Mouse (Mus musculus) kidney, postnatal 0 days (tissue): Measurements from ENCODE around the gene Gm44502. TPM values are rescaled to one million over a fixed set of nuclear protein-coding genes. Genes with fewer than 3 reads are reported as not detected.

Source experiments
- ATAC-seq: fragments of 200-750 bp; cut with Nextera tagmentation; replicated peaks from 2 replicates; pipeline ENCODE4 v1.8.0; 2017; ENCODE audit warnings: low read depth, moderate number of reproducible peaks, moderate TSS enrichment, moderate library complexity; ENCODE audit not compliant: low FRiP score
- DNase-seq: peaks from one replicate; pipeline ENCODE4 v3.0.0-alpha.2; 2016; ENCODE audit warnings: low spot score
- H3K27ac ChIP-seq: fragments of 300-500 bp; sonication (generic); 2 replicates; pipeline ENCODE4 v1.5.1; 2014; ENCODE audit warnings: mild to moderate bottlenecking
- H3K27me3 ChIP-seq: fragments of 300-500 bp; sonication (generic); 2 replicates; pipeline ENCODE4 v1.6.1; 2014; ENCODE audit warnings: low read length, mixed read lengths; ENCODE audit not compliant: insufficient read depth
- H3K36me3 ChIP-seq: fragments of 300-500 bp; sonication (generic); 2 replicates; pipeline ENCODE4 v1.6.1; 2014; ENCODE audit warnings: low read length, mixed read lengths; ENCODE audit not compliant: insufficient read depth
- H3K4me1 ChIP-seq: fragments of 300-500 bp; sonication (generic); replicated peaks from 2 replicates; pipeline ENCODE4 v1.6.1; 2014; ENCODE audit warnings: antibody characterized with exemption, low read length, mixed read lengths; ENCODE audit not compliant: insufficient read depth
- H3K4me2 ChIP-seq: fragments of 300-500 bp; sonication (generic); 2 replicates; pipeline ENCODE4 v1.6.1; 2014; ENCODE audit warnings: mild to moderate bottlenecking, low read length, moderate library complexity, mixed read lengths
- H3K4me3 ChIP-seq: fragments of 300-500 bp; sonication (generic); replicated peaks from 2 replicates; pipeline ENCODE4 v1.5.1; 2014; ENCODE audit warnings: low read depth, low read length
- H3K9ac ChIP-seq: fragments of 300-500 bp; sonication (generic); 2 replicates; pipeline ENCODE4 v1.6.1; 2014; ENCODE audit warnings: low read depth, low read length
- H3K9me3 ChIP-seq: fragments of 300-500 bp; sonication (generic); replicated peaks from 2 replicates; pipeline ENCODE4 v1.6.1; 2016; ENCODE audit warnings: low read length, inconsistent platforms, mixed read lengths
- CTCF ChIP-seq: IDR thresholded peaks from 2 replicates; pipeline ENCODE4 v1.5.1; 2016; ENCODE audit warnings: antibody characterized with exemption, low read depth, mild to moderate bottlenecking, moderate library complexity
- WGBS: fragments of 180-500 bp; shearing (Covaris S2); extraction: QIAGEN DNeasy Blood & Tissue Kit; methylation state at CpG from one replicate; pipeline ENCODE4 v1.1.7; 2014; 5-methylcytosine and 5-hydroxymethylcytosine counted together
- polyA plus RNA-seq: library from polyadenylated mRNA; unstranded; fragments of >200 nt; fragmentation: Nextera tagmentation; extraction: Ambion mirVana; gene quantifications from 2 replicates; pipeline ENCODE4 v1.2.1, GENCODE M21; 2015

Gm44502 gene
- polyA plus RNA-seq, 1 experiment from 2014 or later, result not detected

- Histone ChIP-seq H3K4me2 (peak overlapping the region; percentile 62), H3K27me3 (peaks cover 36% of the 10 kb centered on the region), H3K27ac (no peak overlapping the region), H3K4me3 (peak overlapping the region; percentile 39), H3K9ac (peak overlapping the region; percentile 24; the same call in 1 of the 2 replicates), H3K36me3 (no peaks in the 10 kb centered on the region), H3K9me3 (no peaks in the 10 kb centered on the region), H3K4me1 (peaks cover 25% of the 10 kb centered on the region)
- no peak for ATAC-seq
- no peak for TF ChIP-seq CTCF
- no peak for DNase-seq
- whole genome bisulfite sequencing, result 12% methylated on average over 46 of the region's 46 CpGs
Measured at GRCm38 (mm10) chr15:89377938-89378828, 51.3 kb downstream of the Gm44502 start.

- Histone ChIP-seq H3K27me3 (peaks cover 36% of the 10 kb centered on the region), H3K4me1 (peaks cover 33% of the 10 kb centered on the region), H3K4me2 (peak overlapping the region; percentile 25; the same call in 1 of the 2 replicates), H3K36me3 (no peaks in the 10 kb centered on the region), H3K9ac (no peak overlapping the region), H3K9me3 (no peaks in the 10 kb centered on the region), H3K4me3 (no peak overlapping the region), H3K27ac (no peak overlapping the region)
- TF ChIP-seq CTCF, result no peak
- DNase-seq (peak; percentile 3), ATAC-seq (no peak)
- 6% methylated on average over 18 of the region's 18 CpGs for WGBS
Measured at GRCm38 (mm10) chr15:89377362-89377761, 52.1 kb downstream of the Gm44502 start.

GRCm38 (mm10) chr15:89376957-89377356 is 52.5 kb downstream of the Gm44502 start, which contains the start of gene Tymp:
Gene Tymp, minus strand, starts transcription at chr15:89377039.
- WGBS, result 23% methylated on average over 16 of the region's 16 CpGs
- Histone ChIP-seq H3K9ac (no peak within 1 kb of the TSS), H3K27ac (no peak within 1 kb of the TSS), H3K36me3 (peaks cover 3% of the 10 kb centered on the region), H3K4me1 (peaks cover 33% of the 10 kb centered on the region), H3K4me2 (peak within 1 kb of the TSS; percentile 25; the same call in 1 of the 2 replicates), H3K9me3 (no peaks in the 10 kb centered on the region), H3K27me3 (peaks cover 36% of the 10 kb centered on the region), H3K4me3 (no peak within 1 kb of the TSS)
- DNase-seq (no peak), ATAC-seq (no peak)
- TF ChIP-seq CTCF, result no peak

GRCm38 (mm10) chr15:89376040-89376439 is 53.5 kb downstream of the Gm44502 start:
- WGBS, result 87% methylated on average over 7 of the region's 7 CpGs
- Histone ChIP-seq H3K4me1 (peaks cover 33% of the 10 kb centered on the region), H3K4me3 (no peak overlapping the region), H3K27ac (no peak overlapping the region), H3K4me2 (no peak overlapping the region), H3K9me3 (no peaks in the 10 kb centered on the region), H3K27me3 (peaks cover 36% of the 10 kb centered on the region), H3K9ac (no peak overlapping the region), H3K36me3 (peaks cover 12% of the 10 kb centered on the region)
- ATAC-seq (no peak), DNase-seq (no peak)
- TF ChIP-seq CTCF, result no peak

- Histone ChIP-seq H3K4me3 (no peak overlapping the region; the same call in 1 of the 2 replicates), H3K36me3 (peaks cover 21% of the 10 kb centered on the region), H3K4me2 (no peak overlapping the region; the same call in 1 of the 2 replicates), H3K9me3 (no peaks in the 10 kb centered on the region), H3K4me1 (peaks cover 33% of the 10 kb centered on the region), H3K27me3 (peaks cover 31% of the 10 kb centered on the region), H3K9ac (no peak overlapping the region), H3K27ac (no peak overlapping the region)
- ATAC-seq (no peak), DNase-seq (no peak)
- 88% methylated on average over 17 of the region's 17 CpGs for WGBS
- TF ChIP-seq CTCF, result no peak
Measured at GRCm38 (mm10) chr15:89374801-89375534, 54.5 kb downstream of the Gm44502 start.

- peaks cover 30% of the 10 kb centered on the region for H3K4me1 ChIP-seq
- H3K9me3 ChIP-seq, result no peaks in the 10 kb centered on the region
- ATAC-seq (no peak), DNase-seq (no peak)
- H3K9ac ChIP-seq, result peak overlapping the region; percentile 72
- no peak for TF ChIP-seq CTCF
- H3K36me3 ChIP-seq, result peaks cover 27% of the 10 kb centered on the region
- WGBS, result 40% methylated on average over 9 of the region's 9 CpGs
- H3K4me3 ChIP-seq, result peak overlapping the region; percentile 53
- peak overlapping the region; percentile 92; the same call in 1 of the 2 replicates for H3K27ac ChIP-seq
- peaks cover 25% of the 10 kb centered on the region for H3K27me3 ChIP-seq
- H3K4me2 ChIP-seq, result peak overlapping the region; percentile 88
Measured at GRCm38 (mm10) chr15:89374340-89374739, 55.2 kb downstream of the Gm44502 start.
